Mouse (Mus musculus): Measurements from ENCODE around the gene Fbxo17. TPM values are rescaled to one million over a fixed set of nuclear protein-coding genes. Genes with fewer than 3 reads are reported as not detected.

Gene Fbxo17
- 1.2 TPM for polyA plus RNA-seq (2014; fragmentation: Illumina TruSeq; extraction: RNeasy Lipid Tissue Mini Kit (QIAGEN cat#74804))

DNA sequence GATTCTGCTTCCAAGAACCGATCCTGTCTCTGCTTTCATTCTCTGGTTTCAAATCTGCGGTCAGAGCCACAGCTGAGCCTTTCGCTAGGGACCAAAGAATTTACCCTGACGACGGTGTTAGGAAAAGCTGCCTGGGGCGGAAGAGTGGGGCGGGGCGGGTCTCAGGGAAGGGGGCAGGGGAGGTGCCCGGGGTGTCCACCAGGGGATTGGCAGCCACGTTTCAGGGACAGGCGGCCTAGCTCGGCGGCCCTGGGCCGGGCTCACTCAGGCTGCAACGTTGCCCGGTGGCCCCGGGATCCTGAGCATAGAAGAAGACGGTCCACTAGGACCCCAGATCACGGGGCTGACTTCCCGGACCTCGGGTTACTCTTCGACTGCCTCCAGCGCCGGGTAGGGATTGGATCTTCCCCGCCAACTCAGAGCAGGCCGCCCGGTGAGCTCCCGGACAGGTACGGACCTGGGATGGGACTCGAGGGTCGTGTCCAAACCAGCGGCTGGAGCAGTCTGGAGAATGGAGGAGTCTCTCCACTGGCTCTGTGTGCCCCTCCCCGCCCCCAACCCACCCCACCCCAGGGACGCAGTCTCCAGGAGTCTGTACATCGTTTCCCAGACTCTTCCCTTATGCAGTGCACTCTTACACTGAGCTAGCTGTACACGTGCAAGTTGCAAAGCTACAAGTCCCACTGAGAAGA, at the start of gene Fbxo17:
Gene Fbxo17, plus strand, starts transcription at position 215 of the 692 bp plus-strand sequence.

DNA sequence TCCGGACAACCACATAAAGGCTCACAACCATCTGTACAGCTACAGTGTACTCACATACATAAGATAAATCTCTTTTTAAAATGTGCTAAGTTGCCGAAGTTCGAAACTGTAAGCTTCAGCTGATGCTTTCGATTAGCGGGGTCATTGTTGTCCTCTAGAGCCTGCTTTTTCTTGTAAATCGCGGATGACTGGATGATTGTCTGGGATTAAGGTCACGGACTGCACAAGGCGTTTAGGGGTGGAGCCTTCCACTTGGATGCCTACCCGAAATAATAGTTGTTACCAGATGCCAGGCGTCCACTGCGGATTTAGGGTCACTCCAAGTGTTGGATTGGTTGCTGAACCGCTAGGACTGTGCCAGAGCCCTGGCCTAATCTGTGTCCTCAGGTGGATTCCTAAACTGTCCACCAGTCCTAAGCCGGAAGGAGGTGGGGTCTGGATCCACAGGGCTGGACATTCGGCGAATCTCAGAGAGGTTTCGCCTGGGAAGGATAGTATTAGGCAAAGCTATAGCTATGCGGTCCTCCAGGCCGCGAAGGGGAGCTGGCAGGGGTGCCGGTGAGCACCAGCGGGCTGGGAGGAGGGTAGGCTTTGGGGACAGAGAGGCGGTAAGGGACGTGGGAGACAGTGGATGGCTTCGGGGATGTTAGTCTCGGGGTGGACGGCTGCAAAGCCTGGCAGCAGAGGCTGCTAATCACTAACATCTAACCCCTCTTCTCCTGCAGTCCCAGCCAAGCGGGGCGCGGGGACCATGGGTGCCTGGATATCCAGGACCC, 23.9 kb upstream of the Fbxo17 start, which contains the start of gene Fbxo27:
Gene Fbxo27, plus strand, starts transcription at position 305 of the 776 bp plus-strand sequence.

DNA sequence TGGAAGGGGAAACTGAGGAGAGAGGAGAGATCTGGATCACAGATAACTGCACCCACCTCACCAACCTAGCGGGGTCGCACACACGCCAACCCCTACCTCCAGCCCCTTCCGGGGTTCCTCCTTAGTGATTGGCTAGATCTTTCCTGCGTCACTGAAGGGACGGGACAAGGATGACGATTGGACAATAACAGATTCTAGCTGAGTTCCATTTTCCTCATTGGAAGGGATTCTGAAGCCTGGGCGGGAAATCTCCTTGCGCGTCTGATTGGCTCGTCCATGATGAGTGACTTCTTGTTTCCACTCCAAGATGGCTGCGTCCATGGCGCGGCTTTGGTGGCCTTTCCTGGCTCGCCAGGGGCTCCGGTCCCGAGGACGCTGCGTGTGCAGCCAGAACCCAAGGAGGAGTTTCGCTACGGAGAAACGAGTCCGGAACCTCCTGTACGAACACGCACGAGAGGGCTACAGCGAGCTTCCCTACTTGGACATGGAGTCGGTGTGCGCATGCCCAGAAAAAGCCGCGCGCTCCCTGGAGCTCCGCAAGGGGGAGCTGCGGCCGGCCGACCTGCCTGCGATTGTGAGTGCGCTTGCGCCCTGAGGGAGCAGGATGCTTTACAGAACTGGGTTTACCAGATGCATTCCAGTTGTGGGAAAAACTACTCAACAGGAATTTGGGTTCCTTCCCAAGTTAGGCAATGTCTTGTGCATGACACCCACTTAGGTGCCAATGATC, 25.3 kb downstream of the Fbxo17 start, which contains the start of the genes Mrps12 and Sars2:
Gene Mrps12, minus strand, starts transcription at position 112 of the 730 bp plus-strand sequence.
Gene Sars2, plus strand, starts transcription at position 284 of the 730 bp plus-strand sequence.

DNA sequence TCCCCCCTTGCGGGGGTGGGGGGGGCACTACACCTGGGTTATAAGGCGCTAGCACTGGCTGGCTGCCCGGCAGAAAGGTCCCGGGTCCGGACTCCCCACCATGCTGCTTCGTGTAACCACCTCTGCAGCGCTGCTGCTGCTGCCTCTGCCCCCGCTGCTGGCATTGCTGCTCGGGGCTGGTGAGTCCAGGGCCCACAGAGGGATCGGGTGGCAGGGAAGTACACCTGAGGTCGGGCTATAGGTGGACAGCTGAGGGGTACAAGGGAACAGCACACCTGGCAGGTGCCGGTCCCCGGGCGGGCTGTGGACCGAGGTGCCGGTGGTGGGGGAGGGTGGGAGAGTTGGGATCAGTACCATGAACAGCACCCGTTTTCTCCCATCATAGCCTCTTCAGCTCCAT, 39.5 kb downstream of the Fbxo17 start, which contains the start of gene Ccer2:
Gene Ccer2, plus strand, starts transcription at position 96 of the 400 bp plus-strand sequence.

DNA sequence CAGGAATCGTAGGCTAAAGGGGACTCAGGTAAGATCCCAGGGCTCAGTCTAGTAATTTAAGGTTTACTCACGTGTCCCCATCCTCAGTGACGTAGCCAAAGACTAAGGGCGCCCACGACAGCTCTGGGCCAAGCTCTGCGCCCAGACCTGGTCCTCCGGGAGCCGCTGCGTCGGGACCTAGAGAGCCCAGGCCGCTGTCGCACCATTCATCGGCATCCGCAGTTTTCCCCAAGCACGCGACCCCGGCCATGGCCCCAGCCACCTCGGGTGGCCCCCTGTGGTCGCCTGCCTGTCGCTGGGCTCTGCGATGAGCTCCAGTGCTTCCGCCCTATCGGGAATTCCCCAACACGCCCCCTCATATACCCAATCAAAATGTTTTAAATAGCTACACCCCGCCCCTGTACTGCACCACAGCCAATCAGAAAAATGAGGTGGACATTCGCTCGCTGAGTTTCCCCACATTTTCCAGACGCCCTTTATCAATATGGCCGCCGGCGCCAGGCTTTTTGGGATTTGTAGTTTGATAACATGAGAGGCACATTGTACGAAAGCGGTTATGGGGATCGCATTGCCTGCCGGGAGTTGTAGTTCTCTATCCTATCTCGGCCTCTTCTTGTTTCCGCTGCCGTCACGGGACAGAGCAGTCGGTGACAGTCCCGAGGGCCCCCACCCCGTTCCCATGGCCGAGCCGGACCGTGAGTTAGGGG, 49.7 kb downstream of the Fbxo17 start, which contains the start of gene Sirt2:
Gene Sirt2, plus strand, starts transcription at position 563 of the 707 bp plus-strand sequence.

DNA sequence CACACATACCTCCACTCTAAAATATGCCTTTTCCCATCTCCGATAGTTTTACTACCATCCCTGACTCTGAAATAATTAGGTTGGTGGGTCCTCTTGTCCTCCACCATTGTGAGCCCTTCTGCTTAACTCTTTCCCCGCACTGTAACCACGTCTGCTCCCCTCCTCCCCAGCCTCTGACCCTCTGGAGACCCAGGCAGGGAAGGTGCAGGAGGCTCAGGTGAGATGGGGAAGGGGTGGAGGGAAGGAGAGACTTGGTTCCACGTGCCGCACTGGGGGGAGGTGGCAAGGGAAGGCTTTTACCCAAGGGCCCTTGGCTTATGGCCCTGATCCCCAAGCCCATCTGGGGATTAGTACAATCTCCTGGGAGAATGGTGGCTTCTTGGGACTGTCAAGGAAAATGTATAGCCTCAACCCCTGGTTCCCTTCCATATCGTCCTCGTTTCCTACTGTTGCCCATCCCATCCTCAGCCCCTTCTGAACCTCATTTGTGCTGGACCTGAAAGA, 50.9 kb downstream of the Fbxo17 start, which contains the start of gene Nfkbib:
Gene Nfkbib, minus strand, starts transcription at position 51 of the 504 bp plus-strand sequence.

Other genes starting within 250 kb of the Fbxo17 start
- not detected for gene Ifnl2, start 206.3 kb upstream of the Fbxo17 start, polyA plus RNA-seq (2014; fragmentation: Illumina TruSeq; extraction: RNeasy Lipid Tissue Mini Kit (QIAGEN cat#74804))
- not detected for gene Ifnl3, start 194.0 kb upstream of the Fbxo17 start, polyA plus RNA-seq (2014; fragmentation: Illumina TruSeq; extraction: RNeasy Lipid Tissue Mini Kit (QIAGEN cat#74804))
- not detected for gene Sycn, start 175.9 kb upstream of the Fbxo17 start, polyA plus RNA-seq (2014; fragmentation: Illumina TruSeq; extraction: RNeasy Lipid Tissue Mini Kit (QIAGEN cat#74804))
- gene Nccrp1, start 169.6 kb upstream of the Fbxo17 start, polyA plus RNA-seq (2014; fragmentation: Illumina TruSeq; extraction: RNeasy Lipid Tissue Mini Kit (QIAGEN cat#74804)), result not detected
- gene Samd4b, start 118.7 kb upstream of the Fbxo17 start, polyA plus RNA-seq (2014; fragmentation: Illumina TruSeq; extraction: RNeasy Lipid Tissue Mini Kit (QIAGEN cat#74804)), result 23.7 TPM
- gene Pak4, start 118.6 kb upstream of the Fbxo17 start, polyA plus RNA-seq (2014; fragmentation: Illumina TruSeq; extraction: RNeasy Lipid Tissue Mini Kit (QIAGEN cat#74804)), result 0.94 TPM
- gene Acp7, start 85.5 kb upstream of the Fbxo17 start, polyA plus RNA-seq (2014; fragmentation: Illumina TruSeq; extraction: RNeasy Lipid Tissue Mini Kit (QIAGEN cat#74804)), result not detected
- gene Fbxo27, start 24.0 kb upstream of the Fbxo17 start, polyA plus RNA-seq (2014; fragmentation: Illumina TruSeq; extraction: RNeasy Lipid Tissue Mini Kit (QIAGEN cat#74804)), result 0.51 TPM
- 19.0 TPM for gene Mrps12, start 25.0 kb downstream of the Fbxo17 start, polyA plus RNA-seq (2014; fragmentation: Illumina TruSeq; extraction: RNeasy Lipid Tissue Mini Kit (QIAGEN cat#74804))
- gene Sars2, start 25.2 kb downstream of the Fbxo17 start, polyA plus RNA-seq (2014; fragmentation: Illumina TruSeq; extraction: RNeasy Lipid Tissue Mini Kit (QIAGEN cat#74804)), result not detected
- not detected for gene Ccer2, start 39.4 kb downstream of the Fbxo17 start, polyA plus RNA-seq (2014; fragmentation: Illumina TruSeq; extraction: RNeasy Lipid Tissue Mini Kit (QIAGEN cat#74804))
- gene Sirt2, start 49.9 kb downstream of the Fbxo17 start, polyA plus RNA-seq (2014; fragmentation: Illumina TruSeq; extraction: RNeasy Lipid Tissue Mini Kit (QIAGEN cat#74804)), result 15.0 TPM
- not detected for gene Nfkbib, start 50.7 kb downstream of the Fbxo17 start, polyA plus RNA-seq (2014; fragmentation: Illumina TruSeq; extraction: RNeasy Lipid Tissue Mini Kit (QIAGEN cat#74804))
- gene Rinl, start 72.2 kb downstream of the Fbxo17 start, polyA plus RNA-seq (2014; fragmentation: Illumina TruSeq; extraction: RNeasy Lipid Tissue Mini Kit (QIAGEN cat#74804)), result 1.2 TPM
- 395 TPM for gene Hnrnpl, start 91.7 kb downstream of the Fbxo17 start, polyA plus RNA-seq (2014; fragmentation: Illumina TruSeq; extraction: RNeasy Lipid Tissue Mini Kit (QIAGEN cat#74804))
- 9.2 TPM for gene Ech1, start 108.4 kb downstream of the Fbxo17 start, polyA plus RNA-seq (2014; fragmentation: Illumina TruSeq; extraction: RNeasy Lipid Tissue Mini Kit (QIAGEN cat#74804))
- gene Lgals4, start 117.0 kb downstream of the Fbxo17 start, polyA plus RNA-seq (2014; fragmentation: Illumina TruSeq; extraction: RNeasy Lipid Tissue Mini Kit (QIAGEN cat#74804)), result not detected
- not detected for gene Lgals7, start 147.0 kb downstream of the Fbxo17 start, polyA plus RNA-seq (2014; fragmentation: Illumina TruSeq; extraction: RNeasy Lipid Tissue Mini Kit (QIAGEN cat#74804))
- not detected for gene Capn12, start 164.6 kb downstream of the Fbxo17 start, polyA plus RNA-seq (2014; fragmentation: Illumina TruSeq; extraction: RNeasy Lipid Tissue Mini Kit (QIAGEN cat#74804))
- gene Actn4, start 245.5 kb downstream of the Fbxo17 start, polyA plus RNA-seq (2014; fragmentation: Illumina TruSeq; extraction: RNeasy Lipid Tissue Mini Kit (QIAGEN cat#74804)), result 33.7 TPM